Mouse (Mus musculus) heart, postnatal 4 days (tissue): Measurements from ENCODE around the gene Prss38. TPM values are rescaled to one million over a fixed set of nuclear protein-coding genes. Genes with fewer than 3 reads are reported as not detected.
"Not testable (repeated sequence)": the region's sequence is repeated elsewhere in the genome, so short reads cannot be mapped to it uniquely, and the experiment has no call there.

Experiments used
- DNase-seq: peaks from one replicate; pipeline ENCODE4 v3.0.0; 2021
- total RNA-seq, 2 experiments: library from RNA; stranded (reverse); gene quantifications; 2 replicates each; pipeline ENCODE4 v1.2.3; 2021

The Prss38 gene
- total RNA-seq, 2 experiments from 2014 or later: not detected

GRCm38 (mm10) chr11:59369848-59370247 lies 5.6 kb downstream of the Prss38 start:
- no peak for DNase-seq

- DNase-seq: not testable (repeated sequence)
These were observed 7.5 kb downstream of the Prss38 start for GRCm38 (mm10) chr11:59367955-59368354.

- DNase-seq: peak; percentile 49
These were observed 8.8 kb downstream of the Prss38 start for GRCm38 (mm10) chr11:59366633-59367032.

- DNase-seq: no peak
These were observed 9.4 kb downstream of the Prss38 start for GRCm38 (mm10) chr11:59366031-59366430.

GRCm38 (mm10) chr11:59364417-59364816 lies 11.0 kb downstream of the Prss38 start:
- peak; percentile 46 for DNase-seq

GRCm38 (mm10) chr11:59364007-59364406 lies 11.4 kb downstream of the Prss38 start:
- no peak for DNase-seq

GRCm38 (mm10) chr11:59361291-59361690 lies 14.2 kb downstream of the Prss38 start:
- DNase-seq: no peak

- DNase-seq: peak; percentile 40
These were observed 18.6 kb downstream of the Prss38 start for GRCm38 (mm10) chr11:59356874-59357289.

GRCm38 (mm10) chr11:59354793-59355192 lies 20.7 kb downstream of the Prss38 start:
- no peak for DNase-seq

- DNase-seq: no peak
These were observed 25.1 kb downstream of the Prss38 start for GRCm38 (mm10) chr11:59350326-59350725.

- peak; percentile 79 for DNase-seq
These were observed 29.1 kb downstream of the Prss38 start for GRCm38 (mm10) chr11:59346166-59346910.

GRCm38 (mm10) chr11:59342956-59343355 lies 32.5 kb downstream of the Prss38 start:
- no peak for DNase-seq

GRCm38 (mm10) chr11:59338736-59339120 lies 36.7 kb downstream of the Prss38 start:
- DNase-seq: no peak

- peak; percentile 82 for DNase-seq
These were observed 37.3 kb downstream of the Prss38 start for GRCm38 (mm10) chr11:59337955-59338735.

GRCm38 (mm10) chr11:59336381-59336780 lies 39.1 kb downstream of the Prss38 start:
- DNase-seq: no peak

- peak; percentile 56 for DNase-seq
These were observed 39.5 kb downstream of the Prss38 start for GRCm38 (mm10) chr11:59335942-59336341.

- peak; percentile 58 for DNase-seq
These were observed 40.3 kb downstream of the Prss38 start for GRCm38 (mm10) chr11:59335150-59335549.

- DNase-seq: no peak
These were observed 42.5 kb downstream of the Prss38 start for GRCm38 (mm10) chr11:59332938-59333337.

GRCm38 (mm10) chr11:59331167-59331869 lies 44.1 kb downstream of the Prss38 start:
- no peak for DNase-seq

GRCm38 (mm10) chr11:59330560-59330959 lies 44.9 kb downstream of the Prss38 start:
- peak; percentile 84 for DNase-seq

- no peak for DNase-seq
These were observed 45.8 kb downstream of the Prss38 start for GRCm38 (mm10) chr11:59329616-59330015.

GRCm38 (mm10) chr11:59327625-59328024 lies 47.8 kb downstream of the Prss38 start:
- DNase-seq: no peak

- no peak for DNase-seq
These were observed 50.7 kb downstream of the Prss38 start for GRCm38 (mm10) chr11:59324777-59325176.
